Mouse (Mus musculus) stomach, postnatal 0 days (tissue): ENCODE measurements around the gene Spata19. TPM values are rescaled to one million over a fixed set of nuclear protein-coding genes. Genes with fewer than 3 reads are reported as not detected.

Experiments used
- ATAC-seq: fragments of 200-750 bp; cut with Nextera tagmentation; 2 replicates; pipeline ENCODE4 v1.8.0; 2017; ENCODE audit not compliant: low FRiP score, low TSS enrichment
- DNase-seq: peaks from one replicate; pipeline ENCODE4 v3.0.0-alpha.2; 2016; ENCODE audit warnings: low spot score
- H3K27ac ChIP-seq: fragments of 300-500 bp; sonication (generic); replicated peaks from 2 replicates; pipeline ENCODE4 v1.5.1; 2014; ENCODE audit warnings: mild to moderate bottlenecking, control low read depth
- H3K27me3 ChIP-seq: fragments of 300-500 bp; sonication (generic); 2 replicates; pipeline ENCODE4 v1.6.1; 2014; ENCODE audit warnings: low read length; ENCODE audit not compliant: control insufficient read depth, insufficient read depth
- H3K36me3 ChIP-seq: fragments of 300-500 bp; sonication (generic); 2 replicates; pipeline ENCODE4 v1.6.1; 2014; ENCODE audit warnings: low read length, mixed read lengths; ENCODE audit not compliant: control insufficient read depth, insufficient read depth
- H3K4me1 ChIP-seq: fragments of 300-500 bp; sonication (generic); replicated peaks from 2 replicates; pipeline ENCODE4 v1.6.1; 2014; ENCODE audit warnings: antibody characterized with exemption; ENCODE audit not compliant: control insufficient read depth, insufficient read depth
- H3K4me2 ChIP-seq: fragments of 300-500 bp; sonication (generic); replicated peaks from 2 replicates; pipeline ENCODE4 v1.6.1; 2014; ENCODE audit warnings: low read depth, mild to moderate bottlenecking, control low read depth, moderate library complexity
- H3K4me3 ChIP-seq: fragments of 300-500 bp; sonication (generic); 2 replicates; pipeline ENCODE4 v1.5.1; 2014; ENCODE audit warnings: low read depth, low read length, control low read depth
- H3K9ac ChIP-seq: fragments of 300-500 bp; sonication (generic); 2 replicates; pipeline ENCODE4 v1.6.1; 2014; ENCODE audit warnings: mild to moderate bottlenecking, low read length, control low read depth, mixed read lengths
- H3K9me3 ChIP-seq: fragments of 300-500 bp; sonication (generic); 2 replicates; pipeline ENCODE4 v1.6.1; 2016; ENCODE audit warnings: low read length; ENCODE audit not compliant: control insufficient read depth
- CTCF ChIP-seq: IDR thresholded peaks from 2 replicates; pipeline ENCODE4 v1.5.1; 2016; ENCODE audit warnings: antibody characterized with exemption, low read depth, mild to moderate bottlenecking, moderate library complexity
- EP300 ChIP-seq: optimal IDR thresholded peaks from 2 replicates; pipeline ENCODE3; 2016; ENCODE audit warnings: antibody characterized with exemption
- WGBS: fragments of 180-500 bp; shearing (Covaris S2); extraction: QIAGEN DNeasy Blood & Tissue Kit; methylation state at CpG from one replicate; pipeline ENCODE4 v1.1.7; 2014; 5-methylcytosine and 5-hydroxymethylcytosine counted together
- polyA plus RNA-seq: library from polyadenylated mRNA; unstranded; fragments of >200 nt; fragmentation: Nextera tagmentation; extraction: Ambion mirVana; gene quantifications from 2 replicates; pipeline ENCODE4 v1.2.1, GENCODE M21; 2015

Spata19 gene
- polyA plus RNA-seq = not detected in 2 replicates

GRCm38 (mm10) chr9:27396500-27396899 is at the start of gene Spata19:
Spata19 (plus strand) TSS chr9:27396800.
- Histone ChIP-seq H3K27ac (no peak within 1 kb of the TSS), H3K4me3 (no peak within 1 kb of the TSS), H3K4me1 (no peaks in the 10 kb centered on the region), H3K9me3 (no peaks in the 10 kb centered on the region), H3K9ac (no peak within 1 kb of the TSS), H3K27me3 (no peaks in the 10 kb centered on the region), H3K36me3 (no peaks in the 10 kb centered on the region), H3K4me2 (no peak within 1 kb of the TSS)
- no peak for TF ChIP-seq CTCF
- no peak for TF ChIP-seq EP300
- no peak for DNase-seq
- WGBS = 62% methylated on average over 3 of the region's 3 CpGs
- no peak for ATAC-seq

- Histone ChIP-seq H3K4me3 (no peak overlapping the region), H3K9me3 (no peaks in the 10 kb centered on the region), H3K4me1 (no peaks in the 10 kb centered on the region), H3K27me3 (no peaks in the 10 kb centered on the region), H3K36me3 (no peaks in the 10 kb centered on the region), H3K9ac (no peak overlapping the region), H3K27ac (no peak overlapping the region), H3K4me2 (no peak overlapping the region)
- ATAC-seq (no peak), DNase-seq (no peak)
- 77% methylated on average over 7 of the region's 7 CpGs for WGBS
- TF ChIP-seq CTCF (no peak), EP300 (no peak)
Measured at GRCm38 (mm10) chr9:27353082-27353481, 43.5 kb upstream of the Spata19 start.

- H3K4me1 ChIP-seq = no peaks in the 10 kb centered on the region
- no peak overlapping the region for H3K27ac ChIP-seq
- H3K9ac ChIP-seq = no peak overlapping the region
- no peaks in the 10 kb centered on the region for H3K9me3 ChIP-seq
- no peaks in the 10 kb centered on the region for H3K36me3 ChIP-seq
- TF ChIP-seq CTCF (no peak), EP300 (no peak)
- no peak overlapping the region for H3K4me2 ChIP-seq
- DNase-seq = no peak
- no peaks in the 10 kb centered on the region for H3K27me3 ChIP-seq
- 90% methylated on average over 6 of the region's 6 CpGs for WGBS
- H3K4me3 ChIP-seq = no peak overlapping the region
- ATAC-seq = no peak
Measured at GRCm38 (mm10) chr9:27357893-27358292, 38.7 kb upstream of the Spata19 start.

GRCm38 (mm10) chr9:27367231-27367630 is 29.4 kb upstream of the Spata19 start:
- Histone ChIP-seq H3K27ac (no peak overlapping the region), H3K27me3 (no peaks in the 10 kb centered on the region), H3K9ac (no peak overlapping the region), H3K4me1 (no peaks in the 10 kb centered on the region), H3K4me3 (no peak overlapping the region), H3K4me2 (no peak overlapping the region), H3K9me3 (no peaks in the 10 kb centered on the region), H3K36me3 (no peaks in the 10 kb centered on the region)
- no peak for TF ChIP-seq CTCF
- no peak for TF ChIP-seq EP300
- DNase-seq (no peak), ATAC-seq (no peak)
- 63% methylated on average over 2 of the region's 2 CpGs for WGBS

GRCm38 (mm10) chr9:27369108-27369507 is 27.5 kb upstream of the Spata19 start:
- 54% methylated on average over 2 of the region's 2 CpGs for WGBS
- Histone ChIP-seq H3K27me3 (no peaks in the 10 kb centered on the region), H3K9ac (no peak overlapping the region), H3K4me3 (no peak overlapping the region), H3K9me3 (no peaks in the 10 kb centered on the region), H3K4me2 (no peak overlapping the region), H3K27ac (no peak overlapping the region), H3K4me1 (no peaks in the 10 kb centered on the region), H3K36me3 (no peaks in the 10 kb centered on the region)
- ATAC-seq (no peak), DNase-seq (no peak)
- TF ChIP-seq EP300 (no peak), CTCF (no peak)

GRCm38 (mm10) chr9:27375746-27376145 is 20.9 kb upstream of the Spata19 start:
- Histone ChIP-seq H3K9me3 (no peaks in the 10 kb centered on the region), H3K4me3 (no peak overlapping the region), H3K36me3 (no peaks in the 10 kb centered on the region), H3K27me3 (no peaks in the 10 kb centered on the region), H3K4me1 (no peaks in the 10 kb centered on the region), H3K9ac (no peak overlapping the region), H3K4me2 (no peak overlapping the region), H3K27ac (no peak overlapping the region)
- 67% methylated on average over 1 of the region's 1 CpGs for WGBS
- ATAC-seq (no peak), DNase-seq (no peak)
- TF ChIP-seq EP300 (no peak), CTCF (no peak)
